Mouse (Mus musculus) kidney, adult 2 months (tissue): ENCODE data around the gene Trpm3.

ENCODE experiments used
- CTCF ChIP-seq: fragments of 200-500 bp; conservative IDR thresholded peaks from 2 replicates; pipeline ENCODE4 v1.5.1; 2011; ENCODE audit warnings: low read depth, mild to moderate bottlenecking, control low read depth, low read length, moderate library complexity, mixed read lengths; ENCODE audit not compliant: insufficient read depth, insufficient read length
- POLR2A ChIP-seq: fragments of 200-500 bp; IDR thresholded peaks from one replicate; pipeline ENCODE4 v1.6.1; 2011; ENCODE audit warnings: low read depth, low read length, control low read depth

DNA sequence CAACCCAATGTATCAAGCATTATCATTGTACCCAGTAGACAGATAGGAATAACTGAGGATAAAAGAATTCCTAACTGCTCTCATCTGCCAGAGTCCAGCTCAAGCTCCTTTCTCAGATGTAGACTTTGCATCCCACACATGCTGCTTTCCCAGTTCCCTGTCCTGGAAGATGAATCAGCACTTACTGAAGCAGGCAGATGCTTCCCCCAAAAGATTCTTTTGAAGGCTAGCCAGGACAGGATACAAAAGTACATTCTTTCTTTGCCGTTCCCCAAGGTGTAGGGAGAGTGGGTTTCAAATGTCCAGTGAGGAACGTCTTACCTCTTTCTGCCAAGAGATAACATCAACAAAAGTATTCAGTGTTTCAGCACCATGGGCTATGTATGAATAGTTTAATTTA is 556.6 kb downstream of the Trpm3 start:
- no peak for TF ChIP-seq CTCF
- TF ChIP-seq POLR2A: no peak
